Mouse (Mus musculus): Measurements from ENCODE around the gene Gm20388. TPM values are rescaled to one million over a fixed set of nuclear protein-coding genes. Genes with fewer than 3 reads are reported as not detected.

The Gm20388 gene
- total and polyA plus RNA-seq, 2 experiments from 2014 or later, result 51.3 TPM; not detected in 1

- H3K27me3 ChIP-seq (ENCODE audit: insufficient read depth, low read length), result no peaks in the 10 kb centered on the region
- H3K27ac ChIP-seq (ENCODE audit: low read depth, low read length), result no peak overlapping the region
- peak; percentile 77 for ATAC-seq
- H3K9me3 ChIP-seq (ENCODE audit: low read length), result no peaks in the 10 kb centered on the region
- H3K9ac ChIP-seq, result no peak overlapping the region
- no peak for TF ChIP-seq CTCF (IDR thresholded peaks at IDR 0.05; ENCODE audit: low read depth)
- peaks cover 7% of the 10 kb centered on the region for H3K4me1 ChIP-seq (ENCODE audit: insufficient read depth)
- 31% methylated on average over 16 of the region's 16 CpGs for WGBS
- H3K4me2 ChIP-seq (ENCODE audit: low read depth), result no peak overlapping the region
- peak; percentile 70 for DNase-seq
- no peak overlapping the region for H3K4me3 ChIP-seq (ENCODE audit: low read depth, low read length)
- no peaks in the 10 kb centered on the region for H3K36me3 ChIP-seq (ENCODE audit: insufficient read depth)
Measured at GRCm38 (mm10) chr8:122190349-122191053, 2279.9 kb downstream of the Gm20388 start.

GRCm38 (mm10) chr8:122191054-122191376 lies 2280.4 kb downstream of the Gm20388 start:
- Histone ChIP-seq H3K27me3 (ENCODE audit: insufficient read depth, low read length) (no peaks in the 10 kb centered on the region), H3K4me2 (ENCODE audit: low read depth) (no peak overlapping the region), H3K36me3 (ENCODE audit: insufficient read depth) (no peaks in the 10 kb centered on the region), H3K27ac (ENCODE audit: low read depth, low read length) (no peak overlapping the region), H3K9ac (no peak overlapping the region), H3K4me3 (ENCODE audit: low read depth, low read length) (no peak overlapping the region), H3K4me1 (ENCODE audit: insufficient read depth) (peaks cover 7% of the 10 kb centered on the region), H3K9me3 (ENCODE audit: low read length) (no peaks in the 10 kb centered on the region)
- no peak for ATAC-seq
- no peak for TF ChIP-seq CTCF (IDR thresholded peaks at IDR 0.05; ENCODE audit: low read depth)
- 63% methylated on average over 8 of the region's 8 CpGs for WGBS
- DNase-seq, result no peak

- peaks cover 7% of the 10 kb centered on the region for H3K4me1 ChIP-seq (ENCODE audit: insufficient read depth)
- no peak overlapping the region for H3K4me3 ChIP-seq (ENCODE audit: low read depth, low read length)
- 80% methylated on average over 5 of the region's 5 CpGs for WGBS
- H3K4me2 ChIP-seq (ENCODE audit: low read depth), result no peak overlapping the region
- DNase-seq, result no peak
- H3K27me3 ChIP-seq (ENCODE audit: insufficient read depth, low read length), result no peaks in the 10 kb centered on the region
- H3K36me3 ChIP-seq (ENCODE audit: insufficient read depth), result no peaks in the 10 kb centered on the region
- no peak overlapping the region for H3K27ac ChIP-seq (ENCODE audit: low read depth, low read length)
- H3K9ac ChIP-seq, result no peak overlapping the region
- ATAC-seq, result no peak
- H3K9me3 ChIP-seq (ENCODE audit: low read length), result no peaks in the 10 kb centered on the region
- TF ChIP-seq CTCF (IDR thresholded peaks at IDR 0.05; ENCODE audit: low read depth), result no peak
Measured at GRCm38 (mm10) chr8:122192771-122193170, 2282.1 kb downstream of the Gm20388 start.

DNA sequence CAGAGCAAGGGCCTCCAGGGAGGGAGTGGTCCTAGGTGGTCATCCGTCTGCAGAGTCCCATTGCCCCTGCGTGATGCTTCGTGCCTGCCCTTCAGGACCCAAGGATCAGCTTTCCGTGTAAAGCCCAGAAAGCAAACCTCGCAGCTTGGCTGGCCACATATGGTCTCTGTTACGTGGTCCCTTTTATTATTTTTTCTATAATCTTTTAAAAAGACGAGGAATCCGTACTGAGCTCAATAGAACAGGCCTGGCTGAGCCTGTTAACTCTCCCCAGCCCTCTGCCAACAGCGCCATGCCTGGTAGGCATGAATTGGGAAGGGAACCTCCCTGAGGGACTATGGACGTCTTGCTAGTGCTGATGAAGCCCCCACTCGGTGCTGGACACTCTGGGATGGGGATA lies 2282.9 kb downstream of the Gm20388 start:
- no peak overlapping the region for H3K4me2 ChIP-seq (ENCODE audit: low read depth)
- no peak for DNase-seq
- no peaks in the 10 kb centered on the region for H3K27me3 ChIP-seq (ENCODE audit: insufficient read depth, low read length)
- H3K36me3 ChIP-seq (ENCODE audit: insufficient read depth), result no peaks in the 10 kb centered on the region
- no peak for ATAC-seq
- no peak overlapping the region for H3K4me3 ChIP-seq (ENCODE audit: low read depth, low read length)
- peaks cover 7% of the 10 kb centered on the region for H3K4me1 ChIP-seq (ENCODE audit: insufficient read depth)
- H3K27ac ChIP-seq (ENCODE audit: low read depth, low read length), result no peak overlapping the region
- 74% methylated on average over 11 of the region's 11 CpGs for WGBS
- H3K9ac ChIP-seq, result no peak overlapping the region
- no peaks in the 10 kb centered on the region for H3K9me3 ChIP-seq (ENCODE audit: low read length)
- no peak for TF ChIP-seq CTCF (IDR thresholded peaks at IDR 0.05; ENCODE audit: low read depth)

DNA sequence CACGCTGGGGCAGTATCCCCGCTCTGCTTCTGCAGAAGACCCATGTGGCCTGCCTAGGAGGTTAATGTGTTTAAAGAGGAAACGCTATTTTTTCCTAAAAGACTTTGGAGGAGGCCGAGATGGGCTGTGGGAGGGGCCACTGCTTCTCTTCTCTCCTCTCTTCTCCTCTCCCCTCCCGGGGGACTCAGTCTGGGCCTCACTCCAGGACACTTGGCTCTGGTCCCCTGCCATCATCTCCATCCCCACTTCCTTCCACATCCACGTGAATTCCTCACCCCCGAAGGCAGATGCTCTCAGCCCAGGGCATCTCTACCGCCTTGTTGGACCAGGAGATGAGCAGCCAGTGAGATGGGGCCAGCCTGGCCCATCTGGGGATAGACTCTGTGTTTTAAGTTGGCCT lies 2283.8 kb downstream of the Gm20388 start:
- DNase-seq (peak; percentile 24), ATAC-seq (no peak)
- 43% methylated on average over 8 of the region's 8 CpGs for WGBS
- TF ChIP-seq CTCF (IDR thresholded peaks at IDR 0.05; ENCODE audit: low read depth), result no peak
- H3K27ac ChIP-seq (ENCODE audit: low read depth, low read length), result no peak overlapping the region
- H3K27me3 ChIP-seq (ENCODE audit: insufficient read depth, low read length), result no peaks in the 10 kb centered on the region
- no peaks in the 10 kb centered on the region for H3K36me3 ChIP-seq (ENCODE audit: insufficient read depth)
- H3K9ac ChIP-seq, result no peak overlapping the region
- H3K9me3 ChIP-seq (ENCODE audit: low read length), result no peaks in the 10 kb centered on the region
- H3K4me2 ChIP-seq (ENCODE audit: low read depth), result no peak overlapping the region
- H3K4me1 ChIP-seq (ENCODE audit: insufficient read depth), result peaks cover 7% of the 10 kb centered on the region
- H3K4me3 ChIP-seq (ENCODE audit: low read depth, low read length), result no peak overlapping the region

DNA sequence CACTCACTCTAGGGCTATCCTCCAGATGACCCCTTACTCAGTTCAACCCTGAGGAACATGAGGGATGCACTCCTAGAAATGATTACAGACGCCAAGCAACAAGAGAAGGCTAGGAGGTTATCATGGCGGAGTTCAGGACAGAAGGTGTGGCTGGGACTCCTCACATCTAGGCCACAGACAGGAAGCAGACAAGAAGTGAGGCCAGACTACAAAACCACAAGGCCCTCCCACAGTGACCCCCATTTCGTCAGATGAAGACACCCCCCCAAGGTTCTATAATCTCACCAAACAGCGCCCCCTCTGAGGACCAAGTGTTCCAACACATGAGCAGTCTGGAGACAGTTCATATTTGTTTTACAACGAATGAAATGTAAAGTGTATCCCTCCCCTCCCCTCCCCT lies 2286.7 kb downstream of the Gm20388 start:
- Histone ChIP-seq H3K36me3 (ENCODE audit: insufficient read depth) (no peaks in the 10 kb centered on the region), H3K4me1 (ENCODE audit: insufficient read depth) (no peaks in the 10 kb centered on the region), H3K9ac (no peak overlapping the region), H3K4me3 (ENCODE audit: low read depth, low read length) (no peak overlapping the region), H3K9me3 (ENCODE audit: low read length) (no peaks in the 10 kb centered on the region), H3K27me3 (ENCODE audit: insufficient read depth, low read length) (no peaks in the 10 kb centered on the region), H3K27ac (ENCODE audit: low read depth, low read length) (no peak overlapping the region), H3K4me2 (ENCODE audit: low read depth) (no peak overlapping the region)
- no peak for ATAC-seq
- no peak for TF ChIP-seq CTCF (IDR thresholded peaks at IDR 0.05; ENCODE audit: low read depth)
- DNase-seq, result no peak
- WGBS, result 69% methylated on average over 5 of the region's 5 CpGs

- Histone ChIP-seq H3K9me3 (ENCODE audit: low read length) (no peaks in the 10 kb centered on the region), H3K9ac (no peak overlapping the region), H3K27ac (ENCODE audit: low read depth, low read length) (no peak overlapping the region), H3K4me2 (ENCODE audit: low read depth) (no peak overlapping the region), H3K36me3 (ENCODE audit: insufficient read depth) (no peaks in the 10 kb centered on the region), H3K27me3 (ENCODE audit: insufficient read depth, low read length) (no peaks in the 10 kb centered on the region), H3K4me3 (ENCODE audit: low read depth, low read length) (no peak overlapping the region), H3K4me1 (ENCODE audit: insufficient read depth) (no peaks in the 10 kb centered on the region)
- ATAC-seq, result no peak
- DNase-seq, result peak; percentile 9
- 0 out of 2 replicates have a peak, but pooled peaks have one; percentile 12 for TF ChIP-seq CTCF (IDR thresholded peaks at IDR 0.05; ENCODE audit: low read depth)
- 66% methylated on average over 12 of the region's 12 CpGs for WGBS
Measured at GRCm38 (mm10) chr8:122198378-122199025, 2287.9 kb downstream of the Gm20388 start.

All from forebrain, postnatal 0 days (tissue).